Mouse (Mus musculus): ENCODE results near the gene Rabggta.
A peak's percentile ranks its signal among the peaks of the same experiment; 100 is the strongest.

Gene Rabggta

DNA sequence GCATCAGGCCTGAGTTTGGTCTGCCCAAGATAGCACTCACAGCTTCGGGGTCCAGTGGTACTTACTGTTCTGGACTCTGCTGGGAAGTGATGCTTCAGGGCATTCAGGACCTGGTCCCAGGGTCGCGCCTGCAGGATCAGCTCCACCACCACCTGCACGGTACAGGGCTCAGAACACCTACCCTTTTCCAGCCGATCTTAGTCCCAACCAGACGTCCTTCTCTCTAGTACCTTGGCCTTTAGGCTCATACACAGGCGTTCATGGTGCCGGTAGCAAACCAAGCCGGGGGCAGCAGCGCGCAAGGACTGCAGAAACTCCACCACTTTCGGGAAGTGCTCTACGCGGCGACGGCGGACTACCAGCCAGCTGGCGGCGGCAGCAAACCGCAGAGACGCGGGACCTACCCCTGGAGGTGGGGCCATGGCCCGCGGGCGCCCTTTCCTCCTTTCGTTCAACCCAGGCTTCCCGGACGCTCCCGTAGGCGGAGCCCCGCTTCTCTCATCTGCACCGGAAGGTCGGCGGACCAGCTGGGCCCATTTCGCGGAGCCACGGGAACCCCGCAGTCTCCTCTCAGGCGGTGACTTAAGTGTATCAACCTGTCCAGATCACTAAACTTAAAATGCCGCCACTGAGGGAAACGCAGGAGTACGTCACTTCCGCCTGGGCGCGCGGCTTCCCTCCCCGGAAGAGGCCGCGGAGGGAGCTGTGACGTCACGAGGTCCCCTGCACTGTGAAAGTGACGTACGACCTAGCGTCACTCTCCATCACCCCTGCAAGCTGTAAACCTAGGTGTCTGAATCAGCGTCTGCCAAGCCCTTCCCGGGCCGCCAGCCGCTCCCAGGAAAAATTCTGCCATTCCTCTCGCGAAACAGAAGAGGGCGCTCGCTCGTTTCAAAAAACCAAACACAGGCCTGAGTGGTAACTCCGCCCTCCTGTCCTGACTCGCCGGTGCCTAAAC, 40.6 kb downstream of the Rabggta start, which contains the start of gene Tinf2:
Gene Tinf2 (minus strand): TSS at position 661 of the 958 bp plus-strand sequence.
- DNase-seq: peak; percentile 94

DNA sequence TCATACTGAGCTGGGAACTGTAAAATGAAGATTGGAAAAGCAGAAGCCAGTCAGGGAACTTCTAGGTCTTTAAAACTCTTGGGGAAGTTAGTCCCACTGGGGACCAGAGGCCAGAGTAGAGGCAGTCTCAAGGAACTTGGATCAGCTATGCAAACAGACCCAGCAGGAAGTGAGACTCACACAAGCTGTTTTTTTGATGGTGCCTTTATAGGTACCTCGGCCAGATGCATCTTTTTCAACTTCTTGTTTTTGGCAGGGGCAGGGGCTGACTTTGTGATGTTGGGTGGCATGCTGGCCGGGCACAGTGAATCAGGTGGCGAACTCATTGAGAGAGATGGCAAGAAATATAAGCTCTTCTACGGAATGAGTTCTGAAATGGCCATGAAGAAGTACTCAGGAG, 44.4 kb downstream of the Rabggta start:
- DNase-seq: no peak

DNA sequence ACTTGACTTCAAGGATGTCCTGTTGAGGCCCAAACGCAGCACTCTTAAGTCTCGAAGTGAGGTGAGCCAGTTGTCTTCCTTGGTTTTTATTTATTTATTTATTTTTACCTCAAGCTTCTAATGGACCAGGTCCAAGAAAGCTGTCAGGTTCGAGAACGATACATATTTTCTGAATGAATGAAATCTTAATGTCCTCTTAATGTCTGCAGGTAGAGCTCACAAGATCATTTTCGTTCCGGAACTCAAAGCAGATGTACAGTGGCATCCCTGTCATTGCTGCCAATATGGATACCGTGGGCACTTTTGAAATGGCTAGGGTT, 49.4 kb downstream of the Rabggta start:
- no peak for DNase-seq

DNA sequence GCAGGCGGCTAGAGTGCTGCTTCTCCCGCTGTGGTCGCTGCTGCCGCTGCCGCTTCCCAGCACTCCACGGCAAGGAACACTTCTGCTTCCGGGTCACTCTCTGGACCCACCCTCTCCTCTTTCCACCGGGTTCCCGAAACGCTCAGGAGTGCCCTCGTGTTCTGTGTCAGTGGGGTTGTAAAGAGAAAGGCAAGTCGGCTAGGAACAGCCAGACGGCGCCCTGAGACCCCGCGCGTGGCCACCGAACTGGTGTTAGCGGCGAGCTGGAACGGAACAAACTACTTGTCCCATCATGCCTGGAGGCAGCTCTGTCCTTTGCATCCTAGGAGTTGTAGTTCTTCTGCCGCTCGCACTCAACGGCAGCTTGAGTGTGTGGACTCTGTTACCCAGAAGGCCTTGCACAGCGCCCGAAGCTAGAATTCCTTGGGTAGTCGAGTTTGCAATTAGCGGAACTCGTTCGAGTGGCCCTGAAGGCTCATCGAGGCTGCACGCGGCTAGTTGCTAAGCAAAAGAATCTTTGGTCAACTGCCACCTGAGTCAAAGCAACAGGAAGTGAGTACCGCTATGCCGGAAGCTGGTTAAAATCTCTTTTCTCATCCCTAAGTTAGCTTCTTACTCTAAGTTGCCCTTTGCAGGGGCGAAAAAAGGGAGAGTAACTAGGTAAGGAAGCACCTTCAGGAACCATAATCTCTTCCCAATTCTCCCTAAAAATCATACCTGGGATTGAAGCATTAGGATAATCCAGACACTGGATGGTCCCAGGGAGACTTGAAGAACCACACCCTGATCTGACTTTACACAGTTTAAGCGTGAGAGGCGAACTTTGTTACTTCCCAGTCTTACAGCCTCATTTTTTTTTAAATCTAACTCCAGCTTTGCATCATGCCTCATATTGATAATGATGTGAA, 50.0 kb downstream of the Rabggta start, which contains the start of the genes Gmpr2 and Nedd8:
Gene Gmpr2 (plus strand): TSS at position 109 of the 908 bp plus-strand sequence.
Gene Nedd8 (minus strand): TSS at position 292 of the 908 bp plus-strand sequence.
- peak; percentile 97 for DNase-seq

DNA sequence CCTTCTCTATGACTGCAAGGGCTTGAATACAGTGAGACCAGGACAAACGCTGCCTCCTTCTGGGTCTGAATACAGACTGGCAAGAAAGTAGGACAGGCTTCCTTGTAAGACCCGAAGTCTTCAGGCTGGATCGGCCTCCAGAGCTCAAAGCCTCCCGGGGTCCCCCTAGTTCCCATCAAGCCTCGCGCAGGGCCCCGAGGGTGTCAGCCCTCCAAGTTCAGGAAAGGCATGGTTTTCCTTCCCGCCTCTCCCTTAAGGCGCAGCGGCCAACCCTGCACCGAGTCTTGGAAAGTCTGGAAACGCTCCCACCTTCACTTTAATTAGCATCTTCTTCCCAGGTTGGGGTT, 50.6 kb downstream of the Rabggta start:
- DNase-seq: no peak

Measured in kidney, adult 11 months (tissue).